Mouse (Mus musculus) megakaryocyte, embryonic 14.5 days (primary cell): ENCODE measurements around the gene Slc36a3. TPM values are rescaled to one million over a fixed set of nuclear protein-coding genes. Genes with fewer than 3 reads are reported as not detected.
A peak's percentile ranks its signal among the peaks of the same experiment; 100 is the strongest.

ENCODE experiments used
- H3K27me3 ChIP-seq: replicated peaks from 2 replicates; pipeline ENCODE3; 2012; ENCODE audit warnings: inconsistent platforms
- H3K36me3 ChIP-seq: replicated peaks from 2 replicates; pipeline ENCODE3; 2012; ENCODE audit warnings: low read length, inconsistent platforms, mixed read lengths
- H3K4me1 ChIP-seq: 2 replicates; pipeline ENCODE4 v1.6.1; 2012; ENCODE audit warnings: inconsistent platforms
- H3K4me3 ChIP-seq: replicated peaks from 2 replicates; pipeline ENCODE3; 2012; ENCODE audit warnings: moderate library complexity, mild to moderate bottlenecking, inconsistent platforms
- H3K9me3 ChIP-seq: 2 replicates; pipeline ENCODE4 v1.6.1; 2012; ENCODE audit warnings: inconsistent platforms
- FLI1 ChIP-seq: IDR thresholded peaks from 2 replicates; pipeline ENCODE4 v1.6.1; 2012; ENCODE audit warnings: low read length, inconsistent platforms, mixed read lengths
- GATA1 ChIP-seq: IDR thresholded peaks from 3 replicates; pipeline ENCODE4 v1.6.1; 2012; ENCODE audit warnings: mixed read lengths, low read length, inconsistent platforms, borderline replicate concordance
- polyA plus RNA-seq: library from polyadenylated mRNA; stranded (reverse); fragments of >175 nt; gene quantifications from 2 replicates; pipeline ENCODE4 v1.2.3, GENCODE M21; 2012; ENCODE audit warnings: low replicate concordance; ENCODE audit not compliant: insufficient read depth

Gene Slc36a3
- polyA plus RNA-seq, 1 experiment, result not detected

GRCm38 (mm10) chr11:55113209-55113860, 38.2 kb downstream of the Slc36a3 start:
- Histone ChIP-seq H3K9me3 (peaks cover 5% of the 10 kb centered on the region), H3K4me3 (peak overlapping the region; percentile 26), H3K36me3 (peaks cover 5% of the 10 kb centered on the region), H3K27me3 (peaks cover 12% of the 10 kb centered on the region), H3K4me1 (peaks cover 14% of the 10 kb centered on the region)
- TF ChIP-seq GATA1, result no peak
- TF ChIP-seq FLI1, result no peak

GRCm38 (mm10) chr11:55110566-55111169, 40.8 kb downstream of the Slc36a3 start:
- peaks cover 32% of the 10 kb centered on the region for H3K27me3 ChIP-seq
- H3K9me3 ChIP-seq, result peaks cover 4% of the 10 kb centered on the region
- no peak for TF ChIP-seq FLI1
- no peak for TF ChIP-seq GATA1
- H3K4me3 ChIP-seq, result no peak overlapping the region
- H3K4me1 ChIP-seq, result peaks cover 7% of the 10 kb centered on the region
- H3K36me3 ChIP-seq, result peaks cover 5% of the 10 kb centered on the region

- Histone ChIP-seq H3K27me3 (peaks cover 37% of the 10 kb centered on the region), H3K9me3 (no peaks in the 10 kb centered on the region), H3K4me3 (no peak overlapping the region), H3K36me3 (peaks cover 5% of the 10 kb centered on the region), H3K4me1 (peaks cover 7% of the 10 kb centered on the region)
- TF ChIP-seq GATA1 (no peak), FLI1 (no peak)
Measured at GRCm38 (mm10) chr11:55109521-55110300, 41.8 kb downstream of the Slc36a3 start.

- H3K36me3 ChIP-seq, result peaks cover 5% of the 10 kb centered on the region
- no peaks in the 10 kb centered on the region for H3K9me3 ChIP-seq
- TF ChIP-seq FLI1 (no peak), GATA1 (no peak)
- H3K27me3 ChIP-seq, result peaks cover 54% of the 10 kb centered on the region
- no peaks in the 10 kb centered on the region for H3K4me1 ChIP-seq
- no peak overlapping the region for H3K4me3 ChIP-seq
Measured at GRCm38 (mm10) chr11:55106636-55107035, 44.9 kb downstream of the Slc36a3 start.

GRCm38 (mm10) chr11:55105389-55105788, 46.1 kb downstream of the Slc36a3 start:
- TF ChIP-seq GATA1 (no peak), FLI1 (no peak)
- Histone ChIP-seq H3K4me1 (no peaks in the 10 kb centered on the region), H3K9me3 (no peaks in the 10 kb centered on the region), H3K4me3 (peak overlapping the region; percentile 14), H3K36me3 (peaks cover 5% of the 10 kb centered on the region), H3K27me3 (peaks cover 67% of the 10 kb centered on the region)

- H3K9me3 ChIP-seq, result no peaks in the 10 kb centered on the region
- no peak overlapping the region for H3K4me3 ChIP-seq
- H3K36me3 ChIP-seq, result no peaks in the 10 kb centered on the region
- H3K4me1 ChIP-seq, result peaks cover 2% of the 10 kb centered on the region
- H3K27me3 ChIP-seq, result peaks cover 73% of the 10 kb centered on the region
- TF ChIP-seq GATA1, result no peak
- TF ChIP-seq FLI1, result no peak
Measured at GRCm38 (mm10) chr11:55103229-55103628, 48.3 kb downstream of the Slc36a3 start.

GRCm38 (mm10) chr11:55102015-55102414, 49.5 kb downstream of the Slc36a3 start:
- peaks cover 70% of the 10 kb centered on the region for H3K27me3 ChIP-seq
- no peak overlapping the region for H3K4me3 ChIP-seq
- peaks cover 15% of the 10 kb centered on the region for H3K4me1 ChIP-seq
- no peak for TF ChIP-seq GATA1
- TF ChIP-seq FLI1, result no peak
- H3K9me3 ChIP-seq, result no peaks in the 10 kb centered on the region
- no peaks in the 10 kb centered on the region for H3K36me3 ChIP-seq

GRCm38 (mm10) chr11:55099868-55100267, 51.6 kb downstream of the Slc36a3 start:
- peaks cover 15% of the 10 kb centered on the region for H3K4me1 ChIP-seq
- no peaks in the 10 kb centered on the region for H3K9me3 ChIP-seq
- H3K36me3 ChIP-seq, result no peaks in the 10 kb centered on the region
- TF ChIP-seq FLI1 (no peak), GATA1 (no peak)
- H3K27me3 ChIP-seq, result peaks cover 57% of the 10 kb centered on the region
- H3K4me3 ChIP-seq, result no peak overlapping the region

- Histone ChIP-seq H3K4me1 (peaks cover 15% of the 10 kb centered on the region), H3K4me3 (peak overlapping the region; percentile 31), H3K27me3 (peaks cover 61% of the 10 kb centered on the region), H3K36me3 (no peaks in the 10 kb centered on the region), H3K9me3 (no peaks in the 10 kb centered on the region)
- no peak for TF ChIP-seq GATA1
- no peak for TF ChIP-seq FLI1
Measured at GRCm38 (mm10) chr11:55099019-55099771, 52.3 kb downstream of the Slc36a3 start.
